Mouse (Mus musculus) cerebellum, adult 8-10 months (tissue): ENCODE measurements around the gene Gm20388.

Source experiments
- DNase-seq: peaks from one replicate; pipeline ENCODE4 v3.0.0; 2022

The Gm20388 gene

DNA sequence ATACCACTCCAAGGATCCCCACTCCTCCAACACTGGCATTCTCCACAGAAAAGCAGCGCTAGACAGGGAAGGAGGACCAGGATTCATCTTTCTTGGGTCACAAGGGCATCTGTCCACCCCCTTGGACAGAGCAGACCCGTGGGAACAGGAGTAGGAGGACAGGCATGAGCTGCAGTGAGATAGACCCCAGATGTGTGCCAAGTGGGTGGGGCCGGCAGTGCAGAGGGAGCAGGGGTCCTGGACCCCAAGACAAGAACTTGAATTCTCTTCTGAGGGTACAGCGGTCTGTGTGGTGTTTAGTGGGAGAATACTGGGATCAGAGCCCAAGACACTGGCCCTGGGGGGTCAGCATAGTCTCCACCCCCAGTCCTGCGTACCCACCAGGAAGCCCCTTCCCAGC lies 2282.1 kb downstream of the Gm20388 start:
- no peak for DNase-seq

DNA sequence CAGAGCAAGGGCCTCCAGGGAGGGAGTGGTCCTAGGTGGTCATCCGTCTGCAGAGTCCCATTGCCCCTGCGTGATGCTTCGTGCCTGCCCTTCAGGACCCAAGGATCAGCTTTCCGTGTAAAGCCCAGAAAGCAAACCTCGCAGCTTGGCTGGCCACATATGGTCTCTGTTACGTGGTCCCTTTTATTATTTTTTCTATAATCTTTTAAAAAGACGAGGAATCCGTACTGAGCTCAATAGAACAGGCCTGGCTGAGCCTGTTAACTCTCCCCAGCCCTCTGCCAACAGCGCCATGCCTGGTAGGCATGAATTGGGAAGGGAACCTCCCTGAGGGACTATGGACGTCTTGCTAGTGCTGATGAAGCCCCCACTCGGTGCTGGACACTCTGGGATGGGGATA lies 2282.9 kb downstream of the Gm20388 start:
- DNase-seq = no peak

DNA sequence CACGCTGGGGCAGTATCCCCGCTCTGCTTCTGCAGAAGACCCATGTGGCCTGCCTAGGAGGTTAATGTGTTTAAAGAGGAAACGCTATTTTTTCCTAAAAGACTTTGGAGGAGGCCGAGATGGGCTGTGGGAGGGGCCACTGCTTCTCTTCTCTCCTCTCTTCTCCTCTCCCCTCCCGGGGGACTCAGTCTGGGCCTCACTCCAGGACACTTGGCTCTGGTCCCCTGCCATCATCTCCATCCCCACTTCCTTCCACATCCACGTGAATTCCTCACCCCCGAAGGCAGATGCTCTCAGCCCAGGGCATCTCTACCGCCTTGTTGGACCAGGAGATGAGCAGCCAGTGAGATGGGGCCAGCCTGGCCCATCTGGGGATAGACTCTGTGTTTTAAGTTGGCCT lies 2283.8 kb downstream of the Gm20388 start:
- DNase-seq = no peak

GRCm38 (mm10) chr8:122197342-122197741 lies 2286.7 kb downstream of the Gm20388 start:
- no peak for DNase-seq

DNA sequence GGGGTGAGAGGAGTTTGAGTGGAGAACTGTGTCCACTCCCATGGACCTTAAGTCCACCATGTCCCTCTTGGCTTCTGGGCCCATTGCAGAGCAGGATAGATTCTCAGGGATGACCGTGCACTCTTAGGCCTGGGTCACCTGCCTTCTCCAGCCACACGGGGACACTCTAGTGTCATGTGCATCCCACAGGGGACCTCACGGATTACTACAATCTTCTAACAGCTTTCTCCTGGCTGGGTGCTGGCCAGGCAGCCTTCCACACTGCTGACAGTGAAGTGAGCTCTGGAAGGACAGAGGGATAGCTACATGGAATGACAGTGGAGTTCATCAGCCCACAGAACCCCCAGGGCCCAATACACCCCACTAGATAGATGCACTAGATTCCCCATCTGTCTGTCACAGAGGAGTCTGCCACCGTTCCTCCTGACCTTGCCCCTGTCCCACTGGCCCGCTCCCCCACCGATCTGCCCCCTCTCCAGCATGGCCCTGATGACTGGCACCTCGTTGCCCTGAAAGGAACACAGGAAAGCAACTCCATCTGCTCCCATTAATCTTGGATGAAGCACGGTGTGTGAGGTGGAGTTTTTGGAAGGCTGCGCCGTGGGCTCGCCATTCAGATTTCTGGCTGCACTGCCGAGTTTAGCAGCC lies 2287.9 kb downstream of the Gm20388 start:
- peak; percentile 49 for DNase-seq

GRCm38 (mm10) chr8:122199191-122199590 lies 2288.6 kb downstream of the Gm20388 start:
- peak; percentile 48 for DNase-seq

DNA sequence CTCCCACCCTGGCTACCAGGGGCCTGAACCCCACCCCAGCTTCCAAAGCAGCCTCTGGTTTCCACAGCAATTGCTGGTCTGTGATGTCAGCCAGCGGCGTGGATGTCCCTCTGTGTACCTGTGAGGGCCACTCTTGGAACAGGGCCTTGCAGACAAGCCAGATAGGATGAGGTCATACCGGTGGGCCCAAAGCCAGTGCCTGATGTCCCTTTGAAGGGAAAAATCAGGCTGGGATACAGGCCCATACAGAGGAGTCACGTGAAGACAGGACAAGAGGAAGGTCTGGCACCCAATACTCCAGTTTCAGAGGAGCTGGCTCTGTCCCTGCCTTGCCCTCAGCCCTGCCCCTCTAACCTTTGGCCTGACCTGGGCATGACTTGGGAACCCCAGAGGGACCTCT lies 2289.2 kb downstream of the Gm20388 start:
- DNase-seq = peak; percentile 78

DNA sequence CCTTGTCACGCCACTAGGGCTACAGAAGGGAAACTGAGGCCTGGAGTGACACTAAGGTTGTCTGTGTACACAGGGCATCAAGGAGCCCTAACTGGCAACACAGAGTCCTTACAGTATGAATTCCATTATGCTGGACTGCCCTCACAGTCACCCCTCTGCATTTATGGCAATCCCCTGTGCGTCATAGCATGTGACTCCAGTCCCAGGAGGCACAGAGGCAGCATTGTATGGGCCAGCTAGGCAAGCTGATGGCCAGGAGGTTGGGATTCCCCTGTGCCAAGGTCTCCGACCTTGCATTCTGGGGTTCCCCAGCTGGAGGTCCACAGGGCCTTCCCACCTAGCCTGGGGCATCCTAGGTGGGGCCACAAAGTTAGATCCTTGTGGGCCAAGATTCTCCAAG lies 2300.9 kb downstream of the Gm20388 start:
- DNase-seq = no peak

- no peak for DNase-seq
These were observed 2305.0 kb downstream of the Gm20388 start for GRCm38 (mm10) chr8:122215630-122216029.

DNA sequence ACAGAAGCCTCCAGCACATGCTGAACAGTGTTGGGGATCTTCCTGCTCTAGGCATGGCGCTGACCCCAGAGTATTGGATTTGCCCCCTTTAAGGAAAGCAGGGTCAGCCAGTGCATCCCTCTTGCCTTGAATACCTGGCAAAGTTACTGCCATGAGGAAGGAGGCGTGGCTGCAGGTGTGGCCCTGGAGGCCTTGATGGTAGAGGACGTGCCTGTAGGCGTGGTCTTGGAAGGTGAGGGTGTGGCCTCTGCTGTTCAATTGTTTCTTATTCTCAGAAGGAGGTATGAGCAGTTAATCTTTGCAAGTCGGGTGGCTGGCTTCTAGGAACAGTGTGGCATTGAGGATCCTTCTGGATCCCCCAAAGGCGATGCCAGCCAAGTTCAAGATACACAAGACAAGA lies 2305.8 kb downstream of the Gm20388 start:
- DNase-seq = no peak

DNA sequence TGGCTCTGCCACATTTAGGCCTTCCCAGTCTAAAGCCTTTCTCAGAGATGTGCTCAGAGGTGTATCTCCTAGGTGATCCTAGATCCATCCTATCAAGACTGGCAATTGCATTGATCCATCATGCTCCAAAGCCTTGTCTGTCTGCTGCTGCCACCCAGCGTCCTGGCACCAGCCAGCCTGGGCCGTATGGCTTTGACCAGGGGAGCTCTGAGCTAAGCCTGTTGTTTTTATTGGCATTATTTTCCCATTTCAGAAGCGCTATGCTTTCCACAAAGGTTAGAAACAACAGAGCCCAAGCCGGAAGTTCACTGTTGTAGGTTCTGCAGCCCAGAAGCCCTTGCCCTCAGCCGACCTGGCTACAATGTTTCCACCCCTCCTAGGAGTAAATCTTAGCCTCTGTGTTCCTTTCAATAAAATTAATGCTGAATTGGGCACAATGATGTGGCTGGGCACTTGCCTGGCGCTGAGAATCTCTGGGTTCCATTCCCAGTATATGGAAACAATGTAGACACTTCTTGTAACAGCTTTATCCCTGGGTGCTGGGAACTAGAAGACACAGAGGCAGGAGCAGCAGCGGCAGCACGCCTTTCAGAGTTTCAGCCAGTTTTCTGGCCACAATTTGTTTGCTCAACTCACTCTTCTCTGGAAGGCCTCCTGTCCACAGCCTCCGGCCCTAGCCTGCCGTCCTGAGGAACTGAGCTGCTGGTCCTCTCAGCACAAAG lies 2307.0 kb downstream of the Gm20388 start:
- no peak for DNase-seq

- no peak for DNase-seq
These were observed 2313.5 kb downstream of the Gm20388 start for GRCm38 (mm10) chr8:122223976-122224649.

- DNase-seq = no peak
These were observed 2314.0 kb downstream of the Gm20388 start for GRCm38 (mm10) chr8:122224650-122225022.

GRCm38 (mm10) chr8:122225446-122225845 lies 2314.8 kb downstream of the Gm20388 start:
- DNase-seq = no peak

- no peak for DNase-seq
These were observed 2316.7 kb downstream of the Gm20388 start for GRCm38 (mm10) chr8:122227345-122227744.

DNA sequence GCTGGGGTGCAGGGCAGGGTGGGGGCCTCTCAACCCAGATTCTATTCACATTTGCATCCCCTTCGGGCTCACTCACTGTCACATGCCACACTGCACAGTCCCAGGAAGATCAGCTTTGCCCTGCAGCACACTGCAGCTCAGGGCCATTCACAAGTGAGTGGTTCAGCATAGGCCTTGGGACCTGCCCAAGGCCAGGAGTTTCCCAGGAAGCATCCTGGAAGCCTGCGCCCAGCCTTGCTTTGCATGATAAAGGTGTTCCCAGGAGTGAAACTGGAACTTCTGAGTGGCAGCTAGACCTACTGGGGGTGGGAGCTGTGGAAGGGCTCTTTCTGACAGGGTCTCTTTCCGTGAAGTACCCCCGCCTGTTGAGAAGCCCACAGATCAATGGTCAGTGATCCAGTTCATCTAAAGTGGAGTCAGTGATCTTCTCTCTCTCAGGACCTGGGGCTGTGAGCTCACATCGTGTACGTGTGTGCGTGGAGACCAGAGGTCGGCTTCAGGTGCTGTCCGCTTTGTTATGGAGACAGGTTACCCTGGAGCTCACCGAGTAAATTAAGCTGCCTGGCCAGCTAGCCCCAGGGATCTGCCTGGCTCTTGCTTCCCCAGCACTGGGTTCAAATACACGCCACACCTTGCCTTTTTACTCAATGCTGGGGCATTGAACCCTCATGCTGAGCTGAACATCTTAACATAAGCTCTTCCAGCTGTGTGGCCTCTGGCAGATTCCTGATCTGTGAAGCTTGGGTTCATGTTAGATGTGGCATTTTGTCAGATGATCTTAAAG lies 2318.3 kb downstream of the Gm20388 start:
- DNase-seq = no peak

- DNase-seq = peak; percentile 36
These were observed 2319.4 kb downstream of the Gm20388 start for GRCm38 (mm10) chr8:122229819-122230711.

GRCm38 (mm10) chr8:122230712-122231337 lies 2320.2 kb downstream of the Gm20388 start:
- DNase-seq = peak; percentile 80

DNA sequence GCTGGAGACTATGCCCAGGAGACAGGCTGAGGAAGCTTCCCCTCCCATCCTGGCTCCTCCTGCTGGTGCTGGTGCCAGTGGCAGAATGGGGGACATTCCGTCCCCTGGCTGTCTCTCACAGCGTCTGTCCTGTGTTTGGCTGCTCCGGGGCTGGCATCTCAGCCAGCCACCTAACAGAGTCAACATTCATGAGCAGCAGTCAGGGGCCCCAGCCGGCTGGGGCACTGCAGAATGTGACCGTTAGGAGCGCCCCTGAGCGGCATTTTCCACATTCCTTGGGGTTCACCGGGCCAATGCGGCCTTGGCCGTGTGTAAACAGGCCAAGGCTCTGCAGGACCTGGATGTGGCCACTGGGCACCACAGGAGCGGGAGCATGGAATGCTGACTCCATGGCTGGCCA lies 2323.4 kb downstream of the Gm20388 start:
- DNase-seq = peak; percentile 39

GRCm38 (mm10) chr8:122236521-122236920 lies 2325.9 kb downstream of the Gm20388 start:
- DNase-seq = no peak

- DNase-seq = no peak
These were observed 2327.6 kb downstream of the Gm20388 start for GRCm38 (mm10) chr8:122238225-122238624.

DNA sequence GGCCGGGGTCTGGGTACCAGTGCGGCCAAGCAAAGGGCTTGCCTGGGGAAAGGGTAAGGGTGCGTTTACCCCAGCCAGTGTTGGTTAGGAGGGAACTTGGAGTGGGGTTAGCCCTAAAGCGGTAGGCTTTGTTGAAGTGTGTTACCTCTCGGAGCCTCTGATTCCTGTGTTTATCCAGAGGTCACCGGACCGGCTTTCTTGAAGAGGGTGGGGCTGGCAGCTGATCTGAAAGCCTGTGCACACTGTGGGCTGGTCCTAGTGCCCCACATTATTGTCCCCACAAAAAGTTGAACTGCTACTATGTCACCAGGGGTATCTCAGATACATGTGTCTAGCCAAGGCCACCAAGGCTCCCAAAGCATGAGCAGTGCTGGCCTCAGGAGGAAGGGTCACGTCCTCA lies 2328.1 kb downstream of the Gm20388 start:
- no peak for DNase-seq
